25 mouse cellular contexts compared by ENCODE assay signal in the genomic region with DNA sequence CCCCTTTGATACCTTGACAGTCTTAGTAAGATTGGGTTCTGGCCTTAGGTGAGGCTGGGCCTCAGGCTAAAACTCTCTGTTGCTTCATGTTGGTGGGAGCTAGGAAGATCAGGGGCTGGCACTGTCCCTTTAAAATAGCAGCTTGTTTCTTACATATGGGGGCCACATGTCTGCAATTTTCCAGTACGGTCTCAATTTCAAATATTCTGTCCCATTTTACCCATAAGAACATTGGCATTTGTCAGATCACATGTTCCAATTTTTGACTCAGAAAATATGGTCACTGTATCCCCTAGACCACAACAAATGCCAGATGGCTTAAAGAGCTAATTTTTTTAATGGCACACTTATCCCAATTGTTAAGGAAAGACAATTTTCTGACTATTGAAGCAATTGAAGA.
DNase-seq lines count a peak whose midpoint lies in the region; ATAC-seq and TF ChIP-seq lines count a peak whose summit lies in the region.
"Had no signal": no experiment of that assay in that cellular context is flagged by ENCODE, and none has a peak within 500 bp of the region (broad histone marks: within the 10 kb centered on the region; RNA-seq: fewer than 3 reads in every experiment).

No protein-coding gene starts in this region.

- intact Hi-C loops in heart, adult 2 months (cut with DNase I): no loop called here

- no peak overlapping the region for H3K9ac ChIP-seq in heart, adult 2 months (ENCODE audit: low read depth, low read length)
- no peak overlapping the region for H3K9ac ChIP-seq in heart, embryonic 16.5 days (ENCODE audit: low read length)
- H3K9ac ChIP-seq in embryonic facial prominence, embryonic 13.5 days: no peak overlapping the region
- H3K9ac ChIP-seq in limb, embryonic 15.5 days: no peak overlapping the region
- no peak overlapping the region for H3K9ac ChIP-seq in liver, embryonic 11.5 days (ENCODE audit: low read depth, low read length)
- H3K9ac ChIP-seq: hindbrain, embryonic 15.5 days; kidney, embryonic 15.5 days; limb, embryonic 13.5 days; liver, embryonic 13.5 days had no signal

- peak overlapping the region; percentile 59; the same call in 1 of the 2 replicates for H3K27ac ChIP-seq in heart, embryonic 10.5 days
- H3K27ac ChIP-seq in heart, adult 2 months: no peak overlapping the region
- H3K27ac ChIP-seq in heart, embryonic 16.5 days (ENCODE audit: low read length): peak overlapping the region; percentile 37
- peak overlapping the region; percentile 69; the same call in 1 of the 2 replicates for H3K27ac ChIP-seq in embryonic facial prominence, embryonic 13.5 days
- H3K27ac ChIP-seq in limb, embryonic 15.5 days: 0 out of 2 replicates have a peak overlapping the region, but pooled peaks have one; percentile 30
- no peak overlapping the region for H3K27ac ChIP-seq in liver, embryonic 11.5 days (ENCODE audit: low read depth, low read length)
- H3K27ac ChIP-seq: hindbrain, embryonic 15.5 days; kidney, embryonic 15.5 days; limb, embryonic 13.5 days; liver, embryonic 13.5 days had no signal

- no peaks in the 10 kb centered on the region for H3K36me3 ChIP-seq in heart, embryonic 10.5 days
- no peaks in the 10 kb centered on the region; the same call in 1 of the 2 replicates for H3K36me3 ChIP-seq in heart, adult 2 months (ENCODE audit: control insufficient read depth, insufficient read depth, low read length)
- no peaks in the 10 kb centered on the region for H3K36me3 ChIP-seq in heart, embryonic 16.5 days (ENCODE audit: control insufficient read depth, insufficient read depth)
- H3K36me3 ChIP-seq in embryonic facial prominence, embryonic 13.5 days: no peaks in the 10 kb centered on the region
- H3K36me3 ChIP-seq in limb, embryonic 15.5 days: no peaks in the 10 kb centered on the region
- no peaks in the 10 kb centered on the region for H3K36me3 ChIP-seq in liver, embryonic 11.5 days (ENCODE audit: control insufficient read depth, insufficient read depth, low read length)
- H3K36me3 ChIP-seq: G1E; hindbrain, embryonic 15.5 days; kidney, embryonic 15.5 days; limb, embryonic 13.5 days; liver, embryonic 13.5 days had no signal

- H3K79me2 ChIP-seq in heart, adult 2 months (replicated peaks; ENCODE audit: control insufficient read depth, insufficient read depth, low read length): no peaks in the 10 kb centered on the region

- TF ChIP-seq POLR2A in heart, adult 2 months (IDR thresholded peaks at IDR 0.05; ENCODE audit: insufficient read depth, low read depth, low read length): no peak

- H3K4me3 ChIP-seq in heart, embryonic 10.5 days: no peak overlapping the region
- H3K4me3 ChIP-seq in heart, adult 2 months: no peak overlapping the region
- H3K4me3 ChIP-seq in heart, embryonic 16.5 days (ENCODE audit: low read length): no peak overlapping the region
- no peak overlapping the region for H3K4me3 ChIP-seq in embryonic facial prominence, embryonic 13.5 days
- H3K4me3 ChIP-seq in limb, embryonic 15.5 days: no peak overlapping the region
- H3K4me3 ChIP-seq in liver, embryonic 11.5 days (ENCODE audit: low read depth, low read length): no peak overlapping the region
- H3K4me3 ChIP-seq: hindbrain, embryonic 15.5 days; kidney, embryonic 15.5 days; limb, embryonic 13.5 days; liver, embryonic 13.5 days had no signal

- TF ChIP-seq EP300 in heart, adult 2 months (IDR thresholded peaks at IDR 0.05; ENCODE audit: insufficient read depth, low read depth, low read length): no peak

- no peak for ATAC-seq in heart, embryonic 16.5 days (replicated peaks; ENCODE audit: extremely low read depth, insufficient read depth, low FRiP score)
- ATAC-seq in embryonic facial prominence, embryonic 13.5 days (ENCODE audit: insufficient number of reproducible peaks, insufficient read depth, low FRiP score, low TSS enrichment, low read depth): no peak
- no peak for ATAC-seq in limb, embryonic 15.5 days (ENCODE audit: insufficient number of reproducible peaks, low FRiP score, low TSS enrichment, low read depth)
- no peak for ATAC-seq in liver, embryonic 11.5 days (replicated peaks; ENCODE audit: low FRiP score)
- ATAC-seq: forebrain, embryonic 14.5 days had no signal

- no peak overlapping the region for H3K4me2 ChIP-seq in heart, embryonic 16.5 days (ENCODE audit: low read depth, low read length)
- no peak overlapping the region for H3K4me2 ChIP-seq in embryonic facial prominence, embryonic 13.5 days
- H3K4me2 ChIP-seq in limb, embryonic 15.5 days: no peak overlapping the region
- H3K4me2 ChIP-seq in liver, embryonic 11.5 days: no peak overlapping the region
- H3K4me2 ChIP-seq: hindbrain, embryonic 15.5 days; kidney, embryonic 15.5 days; limb, embryonic 13.5 days; liver, embryonic 13.5 days had no signal

- no peaks in the 10 kb centered on the region for H3K9me3 ChIP-seq in heart, embryonic 10.5 days
- no peaks in the 10 kb centered on the region for H3K9me3 ChIP-seq in heart, embryonic 16.5 days (replicated peaks; ENCODE audit: control insufficient read depth, low read length)
- no peaks in the 10 kb centered on the region for H3K9me3 ChIP-seq in embryonic facial prominence, embryonic 13.5 days
- no peaks in the 10 kb centered on the region for H3K9me3 ChIP-seq in limb, embryonic 15.5 days
- H3K9me3 ChIP-seq in liver, embryonic 11.5 days (ENCODE audit: control insufficient read depth, low read length): no peaks in the 10 kb centered on the region
- H3K9me3 ChIP-seq: hindbrain, embryonic 15.5 days; kidney, embryonic 15.5 days; limb, embryonic 13.5 days; liver, embryonic 13.5 days had no signal

- peaks cover 53% of the 10 kb centered on the region for H3K4me1 ChIP-seq in heart, embryonic 10.5 days
- H3K4me1 ChIP-seq in heart, adult 2 months (ENCODE audit: control insufficient read depth, insufficient read depth, low read length): peaks cover 1% of the 10 kb centered on the region
- H3K4me1 ChIP-seq in heart, embryonic 16.5 days (ENCODE audit: control insufficient read depth, insufficient read depth, low read length): peaks cover 35% of the 10 kb centered on the region
- peaks cover 61% of the 10 kb centered on the region for H3K4me1 ChIP-seq in embryonic facial prominence, embryonic 13.5 days
- H3K4me1 ChIP-seq in limb, embryonic 15.5 days: peaks cover 40% of the 10 kb centered on the region
- H3K4me1 ChIP-seq in liver, embryonic 11.5 days (replicated peaks; ENCODE audit: control insufficient read depth, insufficient read depth, low read length): peaks cover 7% of the 10 kb centered on the region; the same call in 1 of the 2 replicates

- WGBS in heart, embryonic 10.5 days: 83% methylated on average over 1 of the region's 1 CpGs
- 88% methylated on average over 1 of the region's 1 CpGs for WGBS in heart, adult 2 months
- 88% methylated on average over 1 of the region's 1 CpGs for WGBS in heart, embryonic 16.5 days
- 22% methylated on average over 1 of the region's 1 CpGs for WGBS in embryonic facial prominence, embryonic 13.5 days
- 48% methylated on average over 1 of the region's 1 CpGs for WGBS in limb, embryonic 15.5 days
- 81% methylated on average over 1 of the region's 1 CpGs for WGBS in liver, embryonic 11.5 days

- no peak for TF ChIP-seq CTCF in heart, adult 2 months (IDR thresholded peaks at IDR 0.05)

- no peak for DNase-seq in heart, embryonic 10.5 days (ENCODE audit: low spot score)
- DNase-seq in heart, adult 2 months: no peak
- DNase-seq in heart, adult 8-10 months (ENCODE audit: low spot score): no peak
- DNase-seq in liver, embryonic 11.5 days (ENCODE audit: low spot score): no peak
- DNase-seq: adrenal gland, adult 8-10 months; cerebellum, adult 11 months; cerebellum, adult 9-11 months; embryo, embryonic 11 days; gastrocnemius, postnatal 14 days; kidney, adult 18-20 months; kidney, postnatal 25 days; liver, embryonic 13.5 days; lung, adult 2 months; lung, postnatal 10 days; midbrain, embryonic 14.5 days; thymus, adult 2 months; thymus, postnatal 36 days had no signal

- H3K27me3 ChIP-seq in heart, embryonic 10.5 days (ENCODE audit: insufficient read depth, poor library complexity, severe bottlenecking): no peaks in the 10 kb centered on the region
- H3K27me3 ChIP-seq in heart, adult 2 months (ENCODE audit: control insufficient read depth, insufficient read depth, low read length): no peaks in the 10 kb centered on the region
- no peaks in the 10 kb centered on the region for H3K27me3 ChIP-seq in heart, embryonic 16.5 days (ENCODE audit: control insufficient read depth, insufficient read depth, low read length)
- H3K27me3 ChIP-seq in embryonic facial prominence, embryonic 13.5 days: no peaks in the 10 kb centered on the region
- H3K27me3 ChIP-seq in limb, embryonic 15.5 days: no peaks in the 10 kb centered on the region
- no peaks in the 10 kb centered on the region for H3K27me3 ChIP-seq in liver, embryonic 11.5 days (replicated peaks; ENCODE audit: control insufficient read depth, insufficient read depth, low read length)
- H3K27me3 ChIP-seq: hindbrain, embryonic 15.5 days; kidney, embryonic 15.5 days; liver, embryonic 13.5 days had no signal

Comparison
In these comparisons a context has a peak if more than half of its experiments do, and no peak if none do; other contexts are left out.
1. H3K27ac ChIP-seq: peak in heart, embryonic 10.5 days (single experiment), heart, embryonic 16.5 days (single experiment), embryonic facial prominence, embryonic 13.5 days (single experiment) and limb, embryonic 15.5 days (single experiment); none in heart, adult 2 months (single experiment) and liver, embryonic 11.5 days (single experiment).